Mouse (Mus musculus) limb, embryonic 11.5 days (tissue): ENCODE measurements around the gene Phc2. TPM values are rescaled to one million over a fixed set of nuclear protein-coding genes. Genes with fewer than 3 reads are reported as not detected.
A peak's percentile ranks its signal among the peaks of the same experiment; 100 is the strongest.

Source experiments
- ATAC-seq: fragments of 200-750 bp; cut with Nextera tagmentation; 2 replicates; pipeline ENCODE4 v1.8.0; 2017; ENCODE audit warnings: low read depth; ENCODE audit not compliant: insufficient number of reproducible peaks, low FRiP score, low TSS enrichment
- DNase-seq: peaks from one replicate; pipeline ENCODE4 v3.0.0-alpha.2; 2015; ENCODE audit warnings: low spot score
- H3K27ac ChIP-seq: fragments of 300-500 bp; sonication (generic); replicated peaks from 2 replicates; pipeline ENCODE4 v1.5.1; 2014; ENCODE audit warnings: low read depth, mild to moderate bottlenecking, low read length
- H3K27me3 ChIP-seq: fragments of 300-500 bp; sonication (generic); 2 replicates; pipeline ENCODE4 v1.6.1; 2014; ENCODE audit warnings: mild to moderate bottlenecking, low read length, mixed read lengths; ENCODE audit not compliant: control insufficient read depth, insufficient read depth
- H3K36me3 ChIP-seq: fragments of 300-500 bp; sonication (generic); 2 replicates; pipeline ENCODE4 v1.6.1; 2014; ENCODE audit warnings: mild to moderate bottlenecking, low read length, moderate library complexity, mixed read lengths; ENCODE audit not compliant: control insufficient read depth, insufficient read depth
- H3K4me1 ChIP-seq: fragments of 300-500 bp; sonication (generic); 2 replicates; pipeline ENCODE4 v1.6.1; 2014; ENCODE audit warnings: low read length, mixed read lengths; ENCODE audit not compliant: control insufficient read depth, insufficient read depth
- H3K4me2 ChIP-seq: fragments of 300-500 bp; sonication (generic); 2 replicates; pipeline ENCODE4 v1.6.1; 2014; ENCODE audit warnings: low read depth, mild to moderate bottlenecking, moderate library complexity; ENCODE audit not compliant: severe bottlenecking
- H3K4me3 ChIP-seq: fragments of 300-500 bp; sonication (generic); 2 replicates; pipeline ENCODE4 v1.5.1; 2014; ENCODE audit warnings: low read depth, low read length
- H3K9ac ChIP-seq: fragments of 300-500 bp; sonication (generic); 2 replicates; pipeline ENCODE4 v1.6.1; 2014; ENCODE audit warnings: mild to moderate bottlenecking, low read length
- H3K9me3 ChIP-seq: fragments of 300-500 bp; sonication (generic); 2 replicates; pipeline ENCODE4 v1.6.1; 2016; ENCODE audit warnings: low read length; ENCODE audit not compliant: control insufficient read depth
- WGBS: fragments of 180-500 bp; shearing (Covaris S2); extraction: QIAGEN DNeasy Blood & Tissue Kit; methylation state at CpG from one replicate; pipeline ENCODE4 v1.1.7; 2014; 5-methylcytosine and 5-hydroxymethylcytosine counted together
- polyA plus RNA-seq: library from polyadenylated mRNA; unstranded; fragments of >200 nt; fragmentation: Nextera tagmentation; extraction: Ambion mirVana; gene quantifications from 2 replicates; pipeline ENCODE4 v1.2.1, GENCODE M21; 2014

Gene Phc2
- polyA plus RNA-seq, 1 experiment from 2014 or later: 63.2 TPM

DNA sequence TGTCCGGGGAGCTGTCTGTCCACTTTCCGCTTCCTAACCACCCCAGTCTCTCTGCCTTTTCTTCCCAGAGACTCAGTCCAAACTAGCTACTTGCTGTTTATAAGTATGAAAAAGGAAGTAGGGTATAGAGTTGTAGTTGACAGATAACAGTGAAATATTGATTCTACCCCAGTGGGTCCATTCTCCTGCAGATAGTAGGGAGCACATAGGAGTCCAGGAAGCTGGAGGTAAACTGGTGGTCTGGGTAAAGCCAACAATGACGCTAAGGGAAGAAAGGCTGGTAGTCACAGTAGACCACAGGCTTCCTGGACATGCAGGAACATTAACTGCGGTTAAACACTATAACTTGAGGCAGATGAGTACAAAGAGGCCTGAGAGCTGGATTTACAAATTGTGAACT, 36.7 kb downstream of the Phc2 start:
- peaks cover 57% of the 10 kb centered on the region for H3K4me1 ChIP-seq
- H3K27ac ChIP-seq: peak overlapping the region; percentile 72; the same call in 1 of the 2 replicates
- H3K36me3 ChIP-seq: no peaks in the 10 kb centered on the region
- WGBS: 82% methylated on average over 4 of the region's 4 CpGs
- H3K9ac ChIP-seq: no peak overlapping the region
- H3K9me3 ChIP-seq: no peaks in the 10 kb centered on the region
- H3K4me3 ChIP-seq: no peak overlapping the region
- H3K4me2 ChIP-seq: no peak overlapping the region
- no peaks in the 10 kb centered on the region for H3K27me3 ChIP-seq
- ATAC-seq: no peak
- DNase-seq: no peak

DNA sequence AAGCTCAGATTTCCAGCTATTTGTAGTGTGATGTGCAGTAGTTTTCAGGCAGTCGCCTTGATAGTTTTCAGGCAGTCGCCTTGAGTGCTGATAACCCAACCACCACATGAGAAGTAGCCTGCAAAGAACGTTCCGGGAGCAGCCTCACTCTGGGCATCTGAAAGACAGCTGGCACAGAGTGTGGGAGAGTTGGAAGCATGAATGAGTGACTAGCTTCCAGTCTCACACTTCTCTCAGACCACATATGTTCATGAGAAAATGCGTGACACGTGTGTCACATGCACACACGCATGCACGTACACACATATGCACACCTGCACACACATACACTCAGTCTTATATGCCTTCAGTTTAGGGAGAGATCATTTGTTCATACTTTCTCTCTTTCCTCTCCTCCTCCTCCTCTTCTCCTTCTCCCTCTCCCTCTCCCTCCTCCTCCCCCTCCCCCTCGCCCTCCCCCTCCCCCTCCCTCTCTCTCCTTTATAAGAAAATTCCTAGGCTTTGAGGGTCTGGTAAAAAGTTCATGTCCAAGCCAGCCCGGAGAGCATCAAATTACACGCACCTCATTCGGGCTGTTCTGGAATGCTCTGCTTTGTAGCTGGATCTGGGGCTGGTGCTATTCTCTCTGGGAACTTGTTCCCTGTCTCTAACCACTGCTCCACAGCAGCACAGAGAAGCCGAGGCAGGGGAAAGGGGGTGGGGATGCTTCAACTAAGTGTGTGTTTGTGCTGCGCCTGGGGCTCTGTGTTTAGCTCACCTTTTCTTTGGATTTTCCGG, 37.8 kb downstream of the Phc2 start:
- peak overlapping the region; percentile 23; the same call in 1 of the 2 replicates for H3K9ac ChIP-seq
- 55% methylated on average over 14 of the region's 15 CpGs for WGBS
- H3K4me2 ChIP-seq: peak overlapping the region; percentile 14; the same call in 1 of the 2 replicates

DNA sequence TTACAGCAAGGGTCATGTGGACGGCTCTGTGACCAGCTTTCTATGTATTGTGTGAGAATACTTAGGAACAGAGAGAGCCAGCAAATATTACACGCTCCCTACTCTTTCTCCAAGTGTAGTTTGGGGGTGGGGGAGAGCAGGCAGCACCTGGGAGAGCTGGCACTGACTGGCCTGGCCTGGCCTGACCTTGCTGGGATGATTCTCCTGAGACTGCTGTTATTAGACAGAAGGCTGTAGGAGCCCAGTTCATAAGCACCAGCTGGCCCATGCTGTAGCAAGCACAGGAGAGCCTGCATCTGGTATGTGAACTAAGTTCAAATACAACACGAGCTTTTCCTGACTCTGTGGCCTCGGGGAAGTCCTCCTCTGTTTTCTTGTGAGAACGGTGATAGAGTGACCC, 38.7 kb downstream of the Phc2 start:
- Histone ChIP-seq H3K9me3 (no peaks in the 10 kb centered on the region), H3K4me2 (peak overlapping the region; percentile 0; the same call in 1 of the 2 replicates), H3K27ac (peak overlapping the region; percentile 89), H3K9ac (no peak overlapping the region), H3K4me3 (no peak overlapping the region), H3K36me3 (no peaks in the 10 kb centered on the region), H3K4me1 (peaks cover 69% of the 10 kb centered on the region), H3K27me3 (no peaks in the 10 kb centered on the region)
- DNase-seq (peak; percentile 55), ATAC-seq (0 out of 2 replicates have a peak, but pooled peaks have one; percentile 24)
- 44% methylated on average over 5 of the region's 5 CpGs for WGBS

More for the DNA sequence above, 37.8 kb downstream of the Phc2 start:
- ATAC-seq: peak; percentile 68
- peak overlapping the region; percentile 89 for H3K27ac ChIP-seq
- H3K9me3 ChIP-seq: no peaks in the 10 kb centered on the region
- H3K27me3 ChIP-seq: no peaks in the 10 kb centered on the region
- H3K4me1 ChIP-seq: peaks cover 63% of the 10 kb centered on the region
- peak; percentile 67 for DNase-seq
- H3K4me3 ChIP-seq: no peak overlapping the region
- H3K36me3 ChIP-seq: no peaks in the 10 kb centered on the region

GRCm38 (mm10) chr4:128694315-128694714, 39.8 kb downstream of the Phc2 start:
- H3K36me3 ChIP-seq: no peaks in the 10 kb centered on the region
- no peak overlapping the region for H3K4me2 ChIP-seq
- H3K9ac ChIP-seq: no peak overlapping the region
- DNase-seq (no peak), ATAC-seq (no peak)
- no peaks in the 10 kb centered on the region for H3K9me3 ChIP-seq
- no peak overlapping the region for H3K27ac ChIP-seq
- H3K4me1 ChIP-seq: peaks cover 70% of the 10 kb centered on the region
- H3K4me3 ChIP-seq: no peak overlapping the region
- no peaks in the 10 kb centered on the region for H3K27me3 ChIP-seq

DNA sequence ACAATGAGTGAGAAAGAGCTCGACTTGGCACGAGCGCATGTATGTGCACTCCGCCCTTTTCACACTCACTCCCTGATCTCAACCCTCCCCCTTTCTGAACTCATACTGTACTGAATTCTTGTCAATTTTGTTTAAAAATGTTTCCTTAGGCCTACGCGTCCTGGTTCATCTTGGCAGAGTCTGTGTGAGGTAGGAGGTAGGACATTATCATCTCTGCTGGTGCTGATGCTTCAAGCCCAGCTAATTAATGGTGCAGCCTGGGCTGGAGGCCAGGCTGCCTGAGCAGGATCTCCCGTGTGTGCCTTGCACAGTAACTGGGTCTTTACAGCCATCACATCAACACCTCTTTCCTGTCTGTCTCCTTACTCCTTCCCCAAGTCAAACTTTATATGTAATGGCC, 40.6 kb downstream of the Phc2 start:
- no peak for DNase-seq
- Histone ChIP-seq H3K9me3 (no peaks in the 10 kb centered on the region), H3K4me1 (peaks cover 64% of the 10 kb centered on the region), H3K27me3 (no peaks in the 10 kb centered on the region), H3K36me3 (no peaks in the 10 kb centered on the region), H3K4me3 (no peak overlapping the region), H3K27ac (no peak overlapping the region), H3K4me2 (no peak overlapping the region), H3K9ac (no peak overlapping the region)
- no peak for ATAC-seq
- 84% methylated on average over 7 of the region's 7 CpGs for WGBS

DNA sequence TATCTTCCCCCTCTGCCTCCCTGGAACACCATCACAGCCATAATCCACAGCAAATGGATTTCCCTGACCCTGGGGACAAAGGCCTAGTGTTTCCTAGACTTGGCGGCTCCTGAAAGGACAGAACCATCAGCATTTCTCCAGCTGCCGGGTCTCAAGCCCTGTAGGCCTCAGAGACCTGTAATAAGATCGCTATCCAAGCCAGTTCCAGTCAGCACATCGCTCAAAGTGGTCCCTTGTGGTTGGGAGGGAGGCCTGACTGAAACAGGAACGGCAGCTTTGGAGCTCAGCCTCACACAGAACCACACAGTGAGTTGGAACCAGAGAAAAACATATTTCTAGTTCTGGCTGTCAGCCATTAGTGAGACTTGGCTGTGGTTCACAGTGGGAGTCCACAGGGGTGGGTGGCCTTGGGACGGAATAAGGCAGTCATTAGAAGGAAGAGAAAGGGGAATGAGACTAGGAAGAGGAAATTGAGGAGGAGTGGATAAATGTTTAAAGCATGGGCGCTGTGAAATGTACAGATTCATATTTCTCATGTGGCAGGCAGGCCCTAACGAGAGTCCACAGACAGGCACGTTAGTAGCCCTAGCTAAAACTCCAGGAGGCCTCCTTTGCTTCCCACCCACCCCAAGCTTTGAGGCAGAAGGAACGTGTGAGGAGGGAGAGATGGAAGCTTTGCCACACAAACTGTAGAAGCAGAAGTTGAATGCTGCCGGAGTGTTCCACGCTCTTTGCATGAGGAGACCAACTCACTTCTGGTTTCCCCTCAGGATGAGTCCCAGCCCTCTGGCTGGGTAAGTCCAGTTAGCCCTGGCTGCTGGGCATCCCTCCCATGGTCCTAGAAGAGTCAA, 43.7 kb downstream of the Phc2 start:
- H3K4me3 ChIP-seq: no peak overlapping the region
- H3K4me2 ChIP-seq: no peak overlapping the region; the same call in 1 of the 2 replicates
- peak; percentile 80 for ATAC-seq
- H3K9ac ChIP-seq: no peak overlapping the region
- H3K9me3 ChIP-seq: no peaks in the 10 kb centered on the region
- peak overlapping the region; percentile 86 for H3K27ac ChIP-seq
- no peaks in the 10 kb centered on the region for H3K36me3 ChIP-seq
- peak; percentile 65 for DNase-seq
- peaks cover 37% of the 10 kb centered on the region for H3K4me1 ChIP-seq
- WGBS: 46% methylated on average over 12 of the region's 12 CpGs
- H3K27me3 ChIP-seq: no peaks in the 10 kb centered on the region

- Histone ChIP-seq H3K36me3 (no peaks in the 10 kb centered on the region), H3K4me2 (no peak overlapping the region), H3K9ac (no peak overlapping the region), H3K4me3 (no peak overlapping the region), H3K27me3 (no peaks in the 10 kb centered on the region), H3K27ac (no peak overlapping the region), H3K9me3 (no peaks in the 10 kb centered on the region), H3K4me1 (peaks cover 26% of the 10 kb centered on the region)
- ATAC-seq (no peak), DNase-seq (no peak)
- WGBS: 86% methylated on average over 4 of the region's 4 CpGs
These were observed 45.4 kb downstream of the Phc2 start for GRCm38 (mm10) chr4:128699916-128700315.

DNA sequence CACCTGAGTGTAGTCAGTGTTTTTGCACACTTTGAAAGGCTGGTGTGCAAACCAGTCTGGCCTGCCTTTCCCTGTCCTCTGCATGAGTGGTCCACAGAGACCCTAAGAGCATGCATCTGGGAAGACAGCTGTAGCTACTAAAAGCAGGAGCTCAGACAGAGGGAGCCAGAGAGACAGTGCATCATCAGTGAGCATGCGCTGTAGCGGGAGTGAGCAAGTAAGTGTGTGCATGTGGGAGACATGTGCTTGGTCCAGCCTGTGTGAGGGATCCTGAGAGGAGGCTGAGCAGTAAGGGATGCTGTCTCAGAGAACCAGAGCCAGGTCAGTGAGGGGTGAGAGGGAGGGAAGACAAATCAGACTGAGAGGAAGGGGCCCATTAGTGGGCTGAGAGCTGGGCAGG, 46.0 kb downstream of the Phc2 start:
- Histone ChIP-seq H3K9me3 (no peaks in the 10 kb centered on the region), H3K27ac (no peak overlapping the region), H3K4me1 (peaks cover 20% of the 10 kb centered on the region), H3K4me2 (no peak overlapping the region), H3K36me3 (no peaks in the 10 kb centered on the region), H3K27me3 (no peaks in the 10 kb centered on the region), H3K9ac (no peak overlapping the region), H3K4me3 (no peak overlapping the region)
- ATAC-seq (no peak), DNase-seq (no peak)
- WGBS: 54% methylated on average over 2 of the region's 2 CpGs
